Mouse (Mus musculus) right cerebral cortex, adult 2 months (tissue): ENCODE results near the gene Klra7.
"Not testable (repeated sequence)": the region's sequence is repeated elsewhere in the genome, so short reads cannot be mapped to it uniquely, and the experiment has no call there.

Experiments
- DNase-seq, 2 experiments: peaks; one replicate each; pipeline ENCODE4 v3.0.0; 2021 to 2022; ENCODE audit warnings: low spot score in 2 of 2

The Klra7 gene

DNA sequence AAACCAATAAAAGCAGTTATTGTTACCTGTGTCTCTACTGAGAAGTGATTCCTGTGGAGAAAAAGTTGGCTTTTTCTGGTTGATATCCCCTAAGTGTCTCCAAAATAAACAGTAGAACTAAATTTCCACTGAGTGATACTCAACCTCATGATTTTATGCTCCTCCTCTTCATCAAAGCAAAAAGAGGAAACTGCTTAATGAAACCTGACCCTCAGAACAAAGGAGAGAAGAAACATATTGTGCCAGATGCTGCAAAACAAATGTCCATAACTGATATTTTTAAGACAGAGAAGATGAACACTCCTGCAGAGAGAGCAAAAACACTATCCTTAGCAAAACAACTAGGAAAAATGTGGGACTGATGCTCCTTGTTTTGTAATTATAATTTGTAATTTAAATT is at the start of gene Klra7:
TSS of gene Klra7 (minus strand) at position 101 of the 400 bp plus-strand sequence.
- no peak for DNase-seq

DNA sequence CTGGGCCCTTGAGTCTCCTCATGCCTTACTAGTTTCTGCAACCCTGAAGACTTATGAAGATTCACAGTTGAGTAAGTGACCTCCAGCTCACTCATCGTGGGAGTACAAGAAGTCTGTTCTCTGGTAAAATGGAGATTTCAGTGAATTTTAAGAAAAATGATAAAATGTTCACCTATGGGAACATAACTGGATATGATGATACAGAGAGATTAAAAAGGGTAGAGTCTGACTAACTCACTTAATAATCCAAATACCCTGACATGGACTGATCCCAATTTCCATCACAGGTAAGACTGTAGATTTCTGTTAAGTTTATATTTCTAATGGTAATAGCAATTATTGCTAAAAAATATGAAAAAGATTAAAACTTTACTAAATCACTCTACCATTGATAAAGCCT is 48.7 kb upstream of the Klra7 start, which contains the start of gene Klra10:
TSS of gene Klra10 (minus strand) at position 101 of the 400 bp plus-strand sequence.
- DNase-seq, result not testable (repeated sequence)

DNA sequence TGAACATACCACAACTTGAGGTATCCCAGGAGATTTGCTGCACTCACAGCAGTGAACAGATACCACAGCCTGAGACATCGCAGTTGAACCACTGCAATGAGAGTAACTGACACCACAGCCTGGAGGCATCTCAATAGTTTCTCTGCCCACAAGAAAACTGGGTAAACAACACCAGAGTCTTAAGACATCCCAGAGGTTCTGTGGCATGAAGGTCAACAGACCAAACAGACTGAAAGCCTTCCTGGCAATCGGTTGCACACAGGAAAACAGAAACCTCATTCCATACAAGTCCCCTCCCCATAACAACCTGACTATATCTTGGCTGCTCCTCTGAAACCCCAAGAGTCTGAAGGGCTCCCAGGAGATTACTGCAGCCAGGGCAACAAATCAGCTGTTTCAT is 22.2 kb upstream of the Klra7 start:
- DNase-seq, result no peak

DNA sequence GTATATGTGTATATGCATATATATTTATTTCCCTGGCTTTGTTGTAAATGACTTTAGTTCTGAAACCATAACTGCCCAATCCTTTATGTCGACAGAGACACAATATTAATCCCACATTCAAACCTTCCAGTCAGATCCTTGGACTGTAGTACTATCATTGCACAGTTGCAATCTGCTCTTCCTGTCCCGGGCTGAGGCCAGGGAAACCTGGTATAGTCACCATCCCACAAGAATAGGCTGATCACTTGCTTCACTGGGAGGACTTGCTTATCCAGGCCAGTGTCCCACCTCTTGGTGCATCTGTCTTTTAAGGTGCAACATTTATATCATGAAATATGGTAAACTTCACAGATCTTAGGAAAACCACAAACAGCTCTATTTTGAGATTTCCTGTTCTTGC is 4.4 kb upstream of the Klra7 start:
- DNase-seq, result no peak

DNA sequence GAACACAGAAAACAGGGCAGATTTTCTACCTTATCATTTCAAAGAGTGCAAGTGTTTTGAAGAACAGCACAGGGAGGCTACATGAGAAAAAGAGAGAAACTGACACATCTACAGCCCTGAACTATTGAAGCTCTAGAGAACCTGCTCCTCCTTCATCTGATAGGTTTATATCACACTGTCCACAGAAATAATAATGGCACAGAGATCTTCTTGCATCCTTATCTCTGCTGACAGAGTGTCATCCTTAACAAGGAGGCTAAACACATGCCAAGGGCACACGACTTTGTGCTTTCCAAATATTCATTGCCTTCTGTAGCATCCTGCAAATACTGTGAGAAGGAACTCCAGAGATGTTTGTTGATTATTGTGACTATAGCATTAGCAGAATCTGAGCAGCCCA is 3.5 kb upstream of the Klra7 start:
- DNase-seq, result no peak

DNA sequence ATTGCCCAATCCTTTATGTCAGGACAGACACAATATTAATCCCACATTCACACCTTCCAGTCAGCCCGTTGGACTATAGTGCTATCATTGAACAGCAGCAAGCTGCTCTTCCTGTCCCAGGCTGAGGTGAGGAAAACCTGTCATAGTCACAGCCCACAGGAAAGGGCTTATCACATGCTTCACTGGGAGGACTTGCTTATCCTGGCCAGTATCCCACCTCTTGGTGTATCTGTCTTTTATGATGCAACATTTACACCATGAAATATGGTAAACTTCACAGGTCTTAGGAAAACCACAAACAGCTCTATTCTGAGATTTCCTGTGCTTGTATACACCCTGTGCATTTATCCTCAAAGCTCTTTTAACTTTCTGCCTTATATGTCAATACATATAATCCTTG is 35.7 kb downstream of the Klra7 start:
- DNase-seq, result not testable (repeated sequence)

DNA sequence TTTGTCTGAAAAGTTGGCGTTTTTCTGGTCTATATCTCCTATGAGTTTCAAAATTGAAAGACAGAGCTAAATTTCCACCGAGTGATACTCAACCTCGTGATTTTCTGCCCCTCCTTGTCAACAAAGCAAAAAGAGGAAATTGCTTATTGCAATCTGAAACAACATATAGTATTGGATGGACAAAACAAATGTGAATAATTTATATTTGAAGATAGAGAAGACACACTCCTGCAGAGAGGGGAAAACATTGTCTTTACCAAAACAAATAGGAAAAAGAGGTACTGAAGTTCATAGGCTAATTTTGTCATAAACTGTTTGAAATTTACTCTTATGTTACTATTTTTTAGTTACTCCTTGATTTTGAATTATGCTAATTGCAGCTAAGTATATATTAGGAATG is 40.1 kb downstream of the Klra7 start, which contains the start of gene Klra9:
TSS of gene Klra9 (minus strand) at position 101 of the 400 bp plus-strand sequence.
- not testable (repeated sequence) for DNase-seq
